Mouse (Mus musculus): Measurements from ENCODE around the gene Sirpa. TPM values are rescaled to one million over a fixed set of nuclear protein-coding genes. Genes with fewer than 3 reads are reported as not detected.

Gene Sirpa
- polyA plus RNA-seq (2016; fragmentation: Nextera tagmentation; extraction: Ambion mirVana): 17.0 and 17.4 TPM in 2 replicates

DNA sequence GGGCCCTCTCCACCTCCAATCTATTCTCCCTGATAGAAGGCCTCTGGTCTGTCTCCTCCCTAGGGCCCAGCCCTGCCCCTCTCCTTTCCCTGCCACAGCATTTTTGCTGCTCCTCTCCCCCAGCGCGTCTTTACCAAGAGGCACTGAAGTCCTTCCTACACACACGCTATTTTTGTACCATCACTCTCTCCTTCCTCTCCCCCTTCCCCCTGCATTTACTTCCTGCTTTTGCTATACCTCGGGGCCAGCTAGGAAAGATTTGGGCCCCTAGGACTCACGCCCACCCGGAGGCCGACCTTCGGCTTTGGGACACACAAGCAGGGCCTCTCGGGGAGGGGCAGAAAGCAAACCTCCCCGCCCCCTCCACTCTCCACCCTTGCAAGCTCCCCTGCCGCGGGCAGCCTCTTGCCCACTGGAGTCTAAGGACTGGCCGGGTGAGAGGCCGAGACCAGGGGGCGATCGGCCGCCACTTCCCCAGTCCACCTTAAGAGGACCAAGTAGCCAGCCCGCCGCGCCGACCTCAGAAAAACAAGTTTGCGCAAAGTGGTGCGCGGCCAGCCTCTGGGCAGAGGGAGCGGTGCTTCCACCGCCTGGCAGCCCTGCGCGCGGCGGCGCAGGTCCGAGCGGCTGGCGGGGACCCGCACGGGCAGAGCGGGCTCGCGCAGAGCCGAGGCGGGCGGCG lies at the start of gene Sirpa:
Gene Sirpa (plus strand): TSS at position 377 of the 682 bp plus-strand sequence.
- H3K4me1 ChIP-seq: peaks cover 53% of the 10 kb centered on the region
- no peaks in the 10 kb centered on the region for H3K9me3 ChIP-seq
- peak within 1 kb of the TSS; percentile 82 for H3K4me3 ChIP-seq
- DNase-seq (ENCODE audit: low spot score): peak; percentile 80
- peak within 1 kb of the TSS; percentile 95 for H3K27ac ChIP-seq (replicated peaks)
- peaks cover 22% of the 10 kb centered on the region for H3K27me3 ChIP-seq (replicated peaks; ENCODE audit: low read depth, poor library complexity, severe bottlenecking)
- H3K36me3 ChIP-seq (replicated peaks): no peaks in the 10 kb centered on the region
- under 1% methylated on average over 43 of the region's 43 CpGs for WGBS

DNA sequence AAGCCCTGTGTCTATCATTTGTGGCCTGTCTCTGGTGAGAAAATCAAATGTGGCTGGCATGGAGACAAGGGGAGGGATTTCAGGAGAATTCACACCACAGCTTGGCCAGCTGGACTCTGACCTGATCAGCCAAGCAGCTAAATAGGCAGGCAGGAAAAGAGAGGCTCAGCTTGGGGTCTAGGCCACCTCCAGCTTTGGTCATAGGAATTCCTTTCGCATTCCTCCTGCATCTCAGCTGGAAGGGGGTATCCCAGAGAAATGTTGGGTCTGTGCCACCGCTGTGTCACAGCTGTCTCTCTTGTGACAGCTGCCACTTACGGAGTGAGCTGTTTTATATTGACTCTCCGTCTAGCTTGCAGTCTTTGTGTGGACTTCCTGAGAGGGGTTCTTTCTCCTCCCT lies 48.2 kb upstream of the Sirpa start:
- H3K4me1 ChIP-seq: peaks cover 12% of the 10 kb centered on the region
- no peaks in the 10 kb centered on the region for H3K27me3 ChIP-seq (replicated peaks; ENCODE audit: low read depth, poor library complexity, severe bottlenecking)
- DNase-seq (ENCODE audit: low spot score): no peak
- no peak overlapping the region for H3K4me3 ChIP-seq
- H3K9me3 ChIP-seq: no peaks in the 10 kb centered on the region
- WGBS: 44% methylated on average over 4 of the region's 4 CpGs
- no peak overlapping the region for H3K27ac ChIP-seq (replicated peaks)
- H3K36me3 ChIP-seq (replicated peaks): no peaks in the 10 kb centered on the region

DNA sequence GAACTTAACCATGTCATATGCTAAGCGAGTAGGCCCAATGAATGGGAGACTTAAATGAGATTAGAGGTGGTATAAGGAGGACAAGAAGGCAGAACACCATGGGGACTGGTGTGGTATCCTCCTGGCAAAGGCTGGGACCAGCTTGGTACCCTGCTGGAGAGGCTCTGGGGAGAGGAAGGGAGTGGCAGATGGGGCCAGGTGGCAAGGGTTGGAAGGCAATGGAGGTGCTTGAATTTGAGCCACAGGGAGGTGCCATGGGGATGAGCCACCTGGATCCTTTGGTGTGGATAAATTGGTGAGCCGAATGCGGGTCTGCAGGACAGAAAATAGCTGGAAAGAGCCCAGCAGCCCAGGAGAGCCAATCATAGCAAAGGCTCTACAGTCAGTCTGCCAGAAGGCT lies 47.7 kb upstream of the Sirpa start:
- Histone ChIP-seq H3K4me3 (no peak overlapping the region), H3K27me3 (replicated peaks; ENCODE audit: low read depth, poor library complexity, severe bottlenecking) (no peaks in the 10 kb centered on the region), H3K4me1 (peaks cover 15% of the 10 kb centered on the region), H3K9me3 (no peaks in the 10 kb centered on the region), H3K36me3 (replicated peaks) (no peaks in the 10 kb centered on the region), H3K27ac (replicated peaks) (no peak overlapping the region)
- WGBS: 76% methylated on average over 3 of the region's 3 CpGs
- no peak for DNase-seq (ENCODE audit: low spot score)

DNA sequence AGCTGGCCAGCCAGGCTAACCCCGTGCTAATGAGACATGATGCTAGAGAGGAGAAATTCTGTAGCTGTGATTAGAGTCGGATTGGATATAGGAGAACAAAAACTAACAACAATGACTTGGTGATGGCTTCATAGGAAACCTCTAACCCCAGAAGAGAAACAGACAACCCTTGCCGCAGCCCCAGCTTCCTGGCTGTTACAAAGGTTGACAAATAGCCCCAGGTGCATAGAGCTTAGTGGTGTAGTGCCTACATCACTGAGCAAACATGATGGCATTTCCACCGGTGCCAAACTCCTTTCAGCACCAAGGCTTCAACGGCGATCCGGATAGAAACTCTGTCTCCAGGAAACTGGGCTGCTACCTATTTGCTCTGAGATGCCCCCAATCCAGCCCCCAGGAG lies 47.0 kb upstream of the Sirpa start:
- Histone ChIP-seq H3K27ac (replicated peaks) (no peak overlapping the region), H3K9me3 (no peaks in the 10 kb centered on the region), H3K27me3 (replicated peaks; ENCODE audit: low read depth, poor library complexity, severe bottlenecking) (no peaks in the 10 kb centered on the region), H3K4me3 (no peak overlapping the region), H3K36me3 (replicated peaks) (no peaks in the 10 kb centered on the region), H3K4me1 (peaks cover 15% of the 10 kb centered on the region; the same call in 1 of the 2 replicates)
- DNase-seq (ENCODE audit: low spot score): no peak
- WGBS: 85% methylated on average over 7 of the region's 7 CpGs

DNA sequence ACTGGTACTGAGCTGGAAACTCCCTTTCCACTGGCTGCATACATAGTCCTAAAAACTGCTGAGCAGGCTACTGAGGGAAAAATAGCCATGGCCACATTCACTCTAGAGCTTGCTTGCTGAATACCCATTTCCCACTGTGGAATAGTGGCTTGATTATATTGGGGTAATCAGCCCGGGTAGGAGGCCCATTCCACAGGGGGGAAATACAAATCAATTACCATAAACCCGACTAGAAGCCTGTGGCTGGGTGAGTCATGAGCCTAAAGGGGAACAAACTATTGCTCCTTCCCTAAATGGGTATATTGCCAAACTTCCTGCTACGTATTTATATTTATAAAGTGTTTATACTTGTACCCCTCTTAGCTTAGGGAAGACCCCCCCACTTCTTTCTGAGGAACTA lies 45.9 kb upstream of the Sirpa start:
- WGBS: 79% methylated on average over 3 of the region's 3 CpGs
- Histone ChIP-seq H3K27ac (replicated peaks) (no peak overlapping the region), H3K27me3 (replicated peaks; ENCODE audit: low read depth, poor library complexity, severe bottlenecking) (no peaks in the 10 kb centered on the region), H3K36me3 (replicated peaks) (no peaks in the 10 kb centered on the region), H3K9me3 (no peaks in the 10 kb centered on the region), H3K4me3 (no peak overlapping the region), H3K4me1 (peaks cover 15% of the 10 kb centered on the region; the same call in 1 of the 2 replicates)
- no peak for DNase-seq (ENCODE audit: low spot score)

DNA sequence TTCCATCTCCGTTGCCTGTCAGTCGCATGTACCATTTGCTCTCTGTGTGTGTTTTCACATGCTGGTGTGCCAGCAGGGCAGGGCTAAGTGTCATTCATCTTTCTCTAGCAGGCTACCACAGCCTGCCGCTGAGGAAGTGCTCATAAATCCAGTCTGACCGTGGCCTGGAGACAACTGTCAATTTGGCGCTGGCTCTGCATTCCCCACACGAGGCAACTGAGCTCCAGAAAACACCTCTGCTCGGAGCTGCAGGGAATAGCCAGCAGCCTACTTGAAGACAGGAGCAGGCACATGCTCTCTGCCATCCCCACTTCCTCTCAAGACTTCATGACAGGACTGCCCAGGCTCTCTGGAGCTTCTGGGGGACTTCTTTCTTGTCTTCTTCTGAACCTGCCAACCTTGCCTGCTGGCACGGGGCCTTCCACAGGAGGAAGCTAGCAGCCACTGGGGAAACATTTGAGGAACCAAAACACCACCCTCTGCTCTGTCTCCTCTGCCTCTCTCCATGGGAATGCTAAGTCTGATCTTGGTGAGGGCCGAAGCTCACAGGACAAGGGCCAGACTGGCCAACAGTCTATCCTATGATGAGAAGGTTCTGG lies 43.0 kb upstream of the Sirpa start:
- Histone ChIP-seq H3K36me3 (replicated peaks) (no peaks in the 10 kb centered on the region), H3K4me3 (no peak overlapping the region), H3K27me3 (replicated peaks; ENCODE audit: low read depth, poor library complexity, severe bottlenecking) (no peaks in the 10 kb centered on the region), H3K9me3 (no peaks in the 10 kb centered on the region), H3K27ac (replicated peaks) (no peak overlapping the region), H3K4me1 (0 out of 2 replicates have a peak, but pooled peaks cover 11% of the 10 kb centered on the region)
- no peak for DNase-seq (ENCODE audit: low spot score)
- 77% methylated on average over 9 of the region's 9 CpGs for WGBS

DNA sequence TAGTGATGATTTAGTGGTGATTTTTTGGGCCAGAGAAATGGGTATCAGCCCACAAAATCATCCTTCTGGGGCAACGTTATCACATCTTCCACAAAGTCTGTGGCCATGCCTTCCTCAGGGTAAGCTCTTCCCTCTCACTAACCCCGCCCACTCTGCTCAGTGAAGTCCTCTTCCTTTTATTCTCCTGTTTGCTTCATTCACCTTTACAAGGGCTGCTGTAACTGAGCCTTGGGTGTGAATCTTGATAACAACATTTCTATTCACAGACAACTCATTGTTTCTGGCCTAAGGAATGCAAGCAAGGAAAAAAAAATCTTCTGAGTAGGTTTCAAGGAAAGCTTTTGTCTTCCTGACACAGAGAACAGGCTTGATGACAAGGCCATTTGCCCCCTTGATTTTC lies 41.9 kb upstream of the Sirpa start:
- DNase-seq (ENCODE audit: low spot score): no peak
- H3K4me1 ChIP-seq: 0 out of 2 replicates have a peak, but pooled peaks cover 7% of the 10 kb centered on the region
- H3K27me3 ChIP-seq (replicated peaks; ENCODE audit: low read depth, poor library complexity, severe bottlenecking): no peaks in the 10 kb centered on the region
- no peak overlapping the region for H3K27ac ChIP-seq (replicated peaks)
- H3K4me3 ChIP-seq: no peak overlapping the region
- 66% methylated on average over 2 of the region's 2 CpGs for WGBS
- no peaks in the 10 kb centered on the region for H3K36me3 ChIP-seq (replicated peaks)
- no peaks in the 10 kb centered on the region for H3K9me3 ChIP-seq

DNA sequence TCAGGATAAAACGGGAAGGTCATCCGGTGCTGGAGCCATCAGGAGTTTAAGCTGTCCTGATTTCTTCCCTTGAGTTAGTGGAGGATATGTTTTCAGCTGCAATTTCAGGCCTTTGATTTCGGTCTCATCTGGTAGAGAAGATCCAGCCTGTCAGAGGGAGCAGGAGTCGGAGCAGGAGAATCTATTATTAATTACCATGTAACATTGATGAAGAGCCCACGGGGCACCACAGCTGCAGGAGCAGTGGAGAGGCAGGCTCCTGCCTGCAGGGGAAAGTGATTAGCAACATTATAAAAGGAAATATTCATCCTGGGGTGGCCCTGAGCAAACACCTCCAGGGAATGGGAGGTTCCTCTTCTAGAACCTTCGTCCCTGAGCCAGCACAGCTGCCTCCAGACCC lies 36.6 kb upstream of the Sirpa start:
- WGBS: 73% methylated on average over 6 of the region's 6 CpGs
- H3K9me3 ChIP-seq: no peaks in the 10 kb centered on the region
- H3K4me1 ChIP-seq: peaks cover 13% of the 10 kb centered on the region
- DNase-seq (ENCODE audit: low spot score): no peak
- no peaks in the 10 kb centered on the region for H3K27me3 ChIP-seq (replicated peaks; ENCODE audit: low read depth, poor library complexity, severe bottlenecking)
- no peak overlapping the region for H3K4me3 ChIP-seq
- no peak overlapping the region for H3K27ac ChIP-seq (replicated peaks)
- H3K36me3 ChIP-seq (replicated peaks): no peaks in the 10 kb centered on the region

DNA sequence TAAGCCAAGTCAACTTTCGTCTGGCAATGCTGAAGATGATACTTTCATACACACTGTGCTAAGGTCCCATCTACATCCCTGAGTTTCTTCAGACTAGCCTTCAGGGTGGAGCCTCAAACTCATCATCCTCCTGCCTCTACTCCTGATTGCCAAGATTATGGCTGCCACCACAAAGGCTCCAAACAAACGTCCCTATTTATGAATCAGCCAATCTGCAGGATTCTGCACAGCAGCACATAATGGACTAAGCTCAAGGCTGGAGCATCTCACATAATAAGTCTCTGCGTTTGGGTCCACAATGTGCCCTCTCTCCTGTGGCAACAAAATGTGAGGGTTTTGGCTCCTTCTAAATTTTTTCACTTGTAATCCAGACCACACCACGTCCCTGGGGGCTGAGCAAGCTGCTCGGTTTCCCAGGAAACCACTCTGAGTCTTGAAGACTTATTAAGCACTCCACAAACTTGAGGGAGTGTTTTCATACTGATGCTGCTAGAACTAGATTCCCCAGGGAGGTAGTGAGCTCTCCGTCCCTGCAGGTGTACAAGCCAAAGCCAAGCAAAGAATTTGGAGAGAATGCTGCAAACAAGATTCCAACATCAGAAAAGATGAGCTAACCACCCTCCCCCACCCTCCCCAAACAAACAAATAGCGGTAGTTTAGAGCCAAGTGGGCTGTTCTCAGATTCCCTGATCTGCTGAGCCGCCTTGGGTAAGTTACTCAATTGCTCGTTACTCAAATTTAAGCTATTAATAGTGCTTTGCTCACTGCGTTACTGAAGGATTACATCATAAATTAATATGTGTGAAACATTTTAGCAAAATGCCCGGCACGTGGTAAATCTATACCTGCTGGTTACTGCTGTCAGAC lies 34.4 kb upstream of the Sirpa start:
- no peaks in the 10 kb centered on the region for H3K36me3 ChIP-seq (replicated peaks)
- no peaks in the 10 kb centered on the region for H3K9me3 ChIP-seq
- WGBS: 62% methylated on average over 12 of the region's 12 CpGs
- H3K27me3 ChIP-seq (replicated peaks; ENCODE audit: low read depth, poor library complexity, severe bottlenecking): no peaks in the 10 kb centered on the region
- peaks cover 14% of the 10 kb centered on the region for H3K4me1 ChIP-seq
- no peak overlapping the region for H3K27ac ChIP-seq (replicated peaks)
- no peak overlapping the region for H3K4me3 ChIP-seq
- no peak for DNase-seq (ENCODE audit: low spot score)

DNA sequence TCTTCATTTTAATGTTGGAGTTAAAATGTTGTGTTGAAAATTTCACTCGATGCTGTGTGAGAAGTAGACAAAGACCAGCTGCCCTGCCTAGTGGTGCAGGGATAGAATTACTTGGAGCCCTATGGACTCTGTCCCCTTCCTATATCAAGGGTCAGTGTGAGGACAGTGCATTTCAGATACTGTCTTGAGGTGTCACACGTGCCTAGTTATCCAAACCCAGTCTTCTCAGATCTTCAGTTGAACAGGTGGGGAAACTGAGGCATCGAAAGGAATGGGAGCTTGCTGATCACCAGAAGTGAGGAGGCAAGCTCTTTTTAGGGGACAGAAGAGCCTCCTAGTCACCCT lies 33.8 kb upstream of the Sirpa start:
- no peak for DNase-seq (ENCODE audit: low spot score)
- Histone ChIP-seq H3K27ac (replicated peaks) (no peak overlapping the region), H3K4me1 (peaks cover 20% of the 10 kb centered on the region), H3K9me3 (no peaks in the 10 kb centered on the region), H3K4me3 (no peak overlapping the region), H3K36me3 (replicated peaks) (no peaks in the 10 kb centered on the region), H3K27me3 (replicated peaks; ENCODE audit: low read depth, poor library complexity, severe bottlenecking) (no peaks in the 10 kb centered on the region)
- whole genome bisulfite sequencing: 72% methylated on average over 3 of the region's 3 CpGs

DNA sequence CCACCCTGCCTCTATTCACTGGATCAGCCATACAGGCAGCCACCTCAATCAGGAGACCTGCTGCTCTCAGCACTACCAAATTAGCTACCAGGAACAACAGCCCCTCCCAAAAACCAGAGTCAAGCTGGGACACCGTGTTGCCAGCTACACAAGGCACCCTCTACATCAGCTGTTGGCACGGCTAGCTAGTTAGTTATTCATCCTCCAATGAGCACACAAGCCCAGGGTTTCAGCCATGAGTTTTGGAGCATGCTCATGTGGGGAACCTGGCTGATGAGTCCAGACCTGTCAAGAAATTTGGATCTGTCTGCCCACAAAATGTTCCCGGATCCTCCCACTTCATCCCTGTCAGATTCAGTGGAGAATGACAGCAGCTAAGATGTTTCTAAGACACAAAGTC lies 30.8 kb upstream of the Sirpa start:
- H3K9me3 ChIP-seq: no peaks in the 10 kb centered on the region
- H3K4me3 ChIP-seq: no peak overlapping the region
- H3K27ac ChIP-seq (replicated peaks): no peak overlapping the region
- no peaks in the 10 kb centered on the region for H3K36me3 ChIP-seq (replicated peaks)
- WGBS: 81% methylated on average over 3 of the region's 3 CpGs
- H3K27me3 ChIP-seq (replicated peaks; ENCODE audit: low read depth, poor library complexity, severe bottlenecking): no peaks in the 10 kb centered on the region
- DNase-seq (ENCODE audit: low spot score): no peak
- peaks cover 22% of the 10 kb centered on the region for H3K4me1 ChIP-seq

DNA sequence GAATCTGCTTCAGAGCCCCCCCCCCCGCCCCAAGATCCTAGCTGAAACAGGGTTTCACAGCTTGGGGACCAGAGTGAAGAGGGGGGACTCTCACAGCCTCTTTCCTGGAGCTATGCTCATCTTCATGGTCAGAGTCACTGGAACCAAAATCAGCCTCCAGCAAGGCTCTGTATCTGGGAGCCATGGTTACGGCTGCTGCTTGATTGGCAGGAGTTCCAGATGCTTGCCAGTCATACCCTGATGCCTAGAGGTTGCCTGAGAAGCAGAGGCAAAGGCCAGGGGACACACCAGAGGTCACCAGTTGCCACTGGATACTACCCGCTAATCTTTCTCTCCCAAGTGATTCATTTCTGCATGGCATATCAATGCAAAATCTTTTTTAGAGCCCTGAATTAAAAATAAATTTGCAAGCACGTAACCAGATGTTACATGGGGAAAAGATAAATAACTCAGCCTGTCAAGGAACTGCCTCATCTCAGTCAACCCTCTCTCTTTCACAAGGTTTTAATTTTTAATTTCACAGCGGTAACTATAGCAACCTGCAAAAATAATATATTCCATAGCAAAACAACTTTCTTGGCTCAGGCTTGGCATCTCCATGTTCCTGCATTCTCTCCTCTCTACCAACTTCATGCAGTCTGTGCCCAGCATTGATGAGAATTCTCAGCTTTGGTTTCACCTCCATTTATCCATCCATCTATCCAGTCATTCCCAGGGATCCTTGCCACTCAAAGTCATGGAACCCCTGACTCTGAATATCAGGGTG lies 28.5 kb upstream of the Sirpa start:
- H3K4me3 ChIP-seq: no peak overlapping the region
- peaks cover 11% of the 10 kb centered on the region for H3K4me1 ChIP-seq
- H3K9me3 ChIP-seq: no peaks in the 10 kb centered on the region
- no peak for DNase-seq (ENCODE audit: low spot score)
- no peak overlapping the region for H3K27ac ChIP-seq (replicated peaks)
- H3K27me3 ChIP-seq (replicated peaks; ENCODE audit: low read depth, poor library complexity, severe bottlenecking): no peaks in the 10 kb centered on the region
- WGBS: 71% methylated on average over 5 of the region's 5 CpGs
- H3K36me3 ChIP-seq (replicated peaks): no peaks in the 10 kb centered on the region
